Mouse (Mus musculus): ENCODE results near the gene Klhl2. TPM values are rescaled to one million over a fixed set of nuclear protein-coding genes. Genes with fewer than 3 reads are reported as not detected.

The Klhl2 gene
- total and polyA plus RNA-seq, 3 experiments: 11.5 to 12.1 TPM; not detected in 1

GRCm38 (mm10) chr8:64896731-64897130 lies 46.9 kb upstream of the Klhl2 start:
- no peak overlapping the region for H3K4me3 ChIP-seq (ENCODE audit: control insufficient read depth in 1 of 2, insufficient read depth in 1 of 2, low read depth in 2 of 2, low read length in 2 of 2)
- DNase-seq (ENCODE audit: low read depth, low spot score): no peak
- H3K4me1 ChIP-seq (ENCODE audit: control insufficient read depth in 1 of 2, insufficient read depth in 2 of 2, low read length in 2 of 2): no peaks in the 10 kb centered on the region
- H3K36me3 ChIP-seq (ENCODE audit: control insufficient read depth in 1 of 2, insufficient read depth in 2 of 2, low read length in 2 of 2): no peaks in the 10 kb centered on the region
- no peak overlapping the region for H3K27ac ChIP-seq (ENCODE audit: control insufficient read depth, low read depth, low read length)
- H3K9me3 ChIP-seq (replicated peaks; ENCODE audit: insufficient read depth, low read length): no peaks in the 10 kb centered on the region
- H3K27me3 ChIP-seq (ENCODE audit: control insufficient read depth in 1 of 2, insufficient read depth in 2 of 2, low read length in 2 of 2): no peaks in the 10 kb centered on the region
- TF ChIP-seq MAZ (IDR thresholded peaks at IDR 0.05; ENCODE audit: low read depth, low read length) (no peak), BHLHE40 (IDR thresholded peaks at IDR 0.05; ENCODE audit: borderline replicate concordance, low read depth, low read length) (no peak), ZKSCAN1 (IDR thresholded peaks at IDR 0.05; ENCODE audit: low read depth, low read length) (no peak), TCF12 (IDR thresholded peaks at IDR 0.05; ENCODE audit: low read depth, low read length) (no peak), MAX (IDR thresholded peaks at IDR 0.05; ENCODE audit: low read length) (no peak), ELF1 (IDR thresholded peaks at IDR 0.05; ENCODE audit: low read depth, low read length) (no peak)
- H3K9ac ChIP-seq (ENCODE audit: control insufficient read depth, low read depth, low read length, poor library complexity, severe bottlenecking): no peak overlapping the region
- H3K79me2 ChIP-seq (ENCODE audit: control insufficient read depth, insufficient read depth, low read length, poor library complexity): no peaks in the 10 kb centered on the region

- Histone ChIP-seq H3K9me3 (replicated peaks; ENCODE audit: insufficient read depth, low read length) (no peaks in the 10 kb centered on the region), H3K36me3 (ENCODE audit: control insufficient read depth in 1 of 2, insufficient read depth in 2 of 2, low read length in 2 of 2) (no peaks in the 10 kb centered on the region), H3K9ac (ENCODE audit: control insufficient read depth, low read depth, low read length, poor library complexity, severe bottlenecking) (no peak overlapping the region), H3K27ac (ENCODE audit: control insufficient read depth, low read depth, low read length) (no peak overlapping the region), H3K4me3 (ENCODE audit: control insufficient read depth in 1 of 2, insufficient read depth in 1 of 2, low read depth in 2 of 2, low read length in 2 of 2) (no peak overlapping the region), H3K4me1 (ENCODE audit: control insufficient read depth in 1 of 2, insufficient read depth in 2 of 2, low read length in 2 of 2) (no peaks in the 10 kb centered on the region), H3K79me2 (ENCODE audit: control insufficient read depth, insufficient read depth, low read length, poor library complexity) (no peaks in the 10 kb centered on the region), H3K27me3 (ENCODE audit: control insufficient read depth in 1 of 2, insufficient read depth in 2 of 2, low read length in 2 of 2) (no peaks in the 10 kb centered on the region)
- TF ChIP-seq BHLHE40 (IDR thresholded peaks at IDR 0.05; ENCODE audit: borderline replicate concordance, low read depth, low read length): no peak
- no peak for TF ChIP-seq ETS1 (IDR thresholded peaks at IDR 0.05; ENCODE audit: low read depth, low read length)
- no peak for TF ChIP-seq HCFC1 (IDR thresholded peaks at IDR 0.05; ENCODE audit: low read depth, low read length)
- TF ChIP-seq JUND (IDR thresholded peaks at IDR 0.05; ENCODE audit: low read depth, low read length): no peak
- no peak for TF ChIP-seq MYC (IDR thresholded peaks at IDR 0.05; ENCODE audit: low read depth, low read length)
- no peak for TF ChIP-seq ZC3H11A (IDR thresholded peaks at IDR 0.05; ENCODE audit: low read depth, low read length)
- TF ChIP-seq POLR2AphosphoS2 (IDR thresholded peaks at IDR 0.05; ENCODE audit: low read length): no peak
- TF ChIP-seq CTCF (IDR thresholded peaks at IDR 0.05 in 2 of 3, conservative IDR thresholded peaks at IDR 0.05 in 1 of 3; ENCODE audit: control insufficient read depth in 1 of 3, insufficient read depth in 1 of 3, low read depth in 2 of 3, low read length in 3 of 3, poor library complexity in 1 of 3, severe bottlenecking in 1 of 3): no peak
- TF ChIP-seq RAD21 (IDR thresholded peaks at IDR 0.05; ENCODE audit: low read depth, low read length): no peak
- TF ChIP-seq POLR2A (IDR thresholded peaks at IDR 0.05; ENCODE audit: control insufficient read depth in 1 of 2, insufficient read depth in 1 of 2, low read depth in 1 of 2, low read length in 2 of 2, poor library complexity in 1 of 2): no peak
- no peak for TF ChIP-seq EP300 (IDR thresholded peaks at IDR 0.05; ENCODE audit: low read depth in 1 of 2, low read length in 2 of 2)
- no peak for TF ChIP-seq E2F4 (IDR thresholded peaks at IDR 0.05; ENCODE audit: borderline replicate concordance, low read depth, low read length)
- TF ChIP-seq MYB (IDR thresholded peaks at IDR 0.05; ENCODE audit: low read depth, low read length): no peak
- no peak for TF ChIP-seq ZMIZ1 (IDR thresholded peaks at IDR 0.05; ENCODE audit: low read depth, low read length)
- TF ChIP-seq NRF1 (IDR thresholded peaks at IDR 0.05; ENCODE audit: insufficient read depth, low read depth, low read length, poor library complexity, severe bottlenecking): no peak
- TF ChIP-seq MAX (IDR thresholded peaks at IDR 0.05; ENCODE audit: low read length): no peak
- TF ChIP-seq TAL1 (IDR thresholded peaks at IDR 0.05; ENCODE audit: low read length): no peak
- TF ChIP-seq TBP (IDR thresholded peaks at IDR 0.05; ENCODE audit: low read depth, low read length): no peak
- TF ChIP-seq MXI1 (IDR thresholded peaks at IDR 0.05; ENCODE audit: low read depth, low read length): no peak
- no peak for TF ChIP-seq GABPA (IDR thresholded peaks at IDR 0.05; ENCODE audit: low read depth, low read length)
- DNase-seq (ENCODE audit: low read depth, low spot score): no peak
Observed at GRCm38 (mm10) chr8:64880619-64881200, 30.9 kb upstream of the Klhl2 start.
